Comparison of ENCODE assay signal across 12 mouse cellular contexts in genomic region chr17:13726832-13727355, GRCm38 (mm10). TPM values are rescaled to one million over a fixed set of nuclear protein-coding genes. Genes with fewer than 3 reads are reported as not detected.
"Had no signal": no experiment of that assay in that cellular context is flagged by ENCODE, and none has a peak within 500 bp of the region (broad histone marks: within the 10 kb centered on the region; RNA-seq: fewer than 3 reads in every experiment).

No protein-coding gene starts in this region.

- DNase-seq: liver, postnatal 0 days; lung, adult 2 months; lung, postnatal 14 days; lung, postnatal 36 days; thymus, adult 2 months; thymus, postnatal 14 days; thymus, postnatal 36 days had no signal

- ATAC-seq: liver, postnatal 0 days; lung, postnatal 0 days; midbrain, embryonic 13.5 days; midbrain, embryonic 15.5 days had no signal

RNA-seq across cellular contexts. Expression of gene Tcte2, which starts 34.7 kb away (rescaled TPM):
- total RNA-seq: monocyte, adult 5-6 weeks; neutrophil, adult 5-6 weeks had no signal
